Mouse (Mus musculus) liver, adult 2 months (tissue): ENCODE measurements around the gene Bmpr2.

Source experiments
- CTCF ChIP-seq: fragments of 200-500 bp; IDR thresholded peaks from 2 replicates; pipeline ENCODE4 v1.5.1; 2011; ENCODE audit warnings: low read depth, low read length, control low read depth
- POLR2A ChIP-seq: fragments of 200-500 bp; IDR thresholded peaks from 2 replicates; pipeline ENCODE4 v1.6.1; 2011; ENCODE audit warnings: low read length, control low read depth; ENCODE audit not compliant: insufficient read depth; ENCODE audit errors: extremely low read depth

DNA sequence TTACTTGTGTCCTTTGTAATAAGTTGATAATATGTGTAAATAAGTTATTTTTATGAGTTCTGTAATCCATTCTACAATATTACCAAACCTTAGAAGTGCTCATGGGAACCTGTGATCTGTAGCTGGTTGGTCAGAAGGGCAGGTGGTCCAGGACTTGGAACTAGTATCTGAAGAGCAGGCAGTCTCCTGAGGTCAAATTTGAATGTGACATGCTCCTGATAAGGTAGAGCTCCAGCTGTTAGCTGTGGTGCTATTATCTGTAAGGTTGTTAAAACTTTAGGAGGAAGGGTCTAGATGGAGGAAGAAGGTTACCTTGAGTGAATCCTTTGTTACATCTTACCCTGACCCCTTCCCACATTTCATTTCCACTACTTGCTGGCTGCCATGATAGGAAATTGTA is 154.9 kb downstream of the Bmpr2 start:
- no peak for TF ChIP-seq CTCF
- no peak for TF ChIP-seq POLR2A
